Mouse (Mus musculus): ENCODE results near the gene Gm36079. TPM values are rescaled to one million over a fixed set of nuclear protein-coding genes. Genes with fewer than 3 reads are reported as not detected.
"Not testable (repeated sequence)": the region's sequence is repeated elsewhere in the genome, so short reads cannot be mapped to it uniquely, and the experiment has no call there.

Gene Gm36079
- total RNA-seq, 4 experiments from 2014 or later, result not detected

DNA sequence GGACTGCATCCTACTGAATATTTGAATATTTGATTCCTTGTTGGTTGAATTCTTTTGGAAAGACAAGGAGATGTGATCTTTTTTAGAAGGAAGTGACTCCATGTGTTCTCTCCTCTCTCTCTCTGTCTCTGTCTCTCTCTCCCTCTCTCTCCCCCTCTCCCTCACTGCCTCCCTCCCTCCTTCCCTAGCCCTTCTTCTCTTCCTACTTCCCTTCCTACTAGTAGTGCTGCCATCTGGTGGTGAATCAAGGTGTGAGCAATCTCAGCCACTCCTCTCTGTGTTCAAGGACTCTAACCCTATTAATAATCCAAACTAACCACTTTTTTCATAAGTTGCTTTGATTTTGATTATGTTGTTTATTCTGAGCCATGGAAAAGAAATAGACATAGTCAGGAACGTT is 5.3 kb downstream of the Gm36079 start:
- not testable (repeated sequence) for DNase-seq (ENCODE audit: low spot score in 2 of 2)

DNA sequence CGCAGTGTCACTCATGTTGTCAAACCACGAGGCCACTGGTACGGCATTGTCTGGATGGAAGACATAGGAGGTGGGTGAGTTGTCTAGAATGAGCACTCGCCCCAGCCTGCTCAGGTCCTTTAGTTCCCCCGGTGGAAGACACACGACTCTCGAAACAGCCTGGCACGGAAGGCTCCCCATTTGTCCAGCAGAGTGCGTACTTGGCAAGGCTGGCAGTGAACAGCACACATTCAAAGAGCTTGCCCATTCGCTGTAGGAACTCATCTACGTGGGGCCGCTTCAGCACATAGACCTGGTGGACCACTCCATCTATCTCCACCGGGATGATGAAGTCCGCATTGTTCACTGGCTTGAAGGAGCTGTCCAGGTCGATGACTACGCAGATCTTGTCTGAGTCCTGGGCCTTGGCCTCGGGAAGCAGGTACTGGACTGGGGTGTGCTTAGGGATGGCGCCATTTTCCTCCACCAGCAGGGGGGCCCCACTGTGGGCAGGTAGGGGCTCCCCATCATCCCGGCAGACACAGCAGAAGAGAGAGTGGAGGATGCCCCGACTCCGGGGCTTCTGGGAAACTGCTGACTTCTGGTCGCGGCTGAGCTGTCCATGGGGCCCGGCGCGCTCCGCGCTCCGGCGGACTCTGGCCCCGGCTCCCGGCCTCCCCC is 11.3 kb downstream of the Gm36079 start:
- DNase-seq (ENCODE audit: low spot score in 2 of 2), result not testable (repeated sequence)

DNA sequence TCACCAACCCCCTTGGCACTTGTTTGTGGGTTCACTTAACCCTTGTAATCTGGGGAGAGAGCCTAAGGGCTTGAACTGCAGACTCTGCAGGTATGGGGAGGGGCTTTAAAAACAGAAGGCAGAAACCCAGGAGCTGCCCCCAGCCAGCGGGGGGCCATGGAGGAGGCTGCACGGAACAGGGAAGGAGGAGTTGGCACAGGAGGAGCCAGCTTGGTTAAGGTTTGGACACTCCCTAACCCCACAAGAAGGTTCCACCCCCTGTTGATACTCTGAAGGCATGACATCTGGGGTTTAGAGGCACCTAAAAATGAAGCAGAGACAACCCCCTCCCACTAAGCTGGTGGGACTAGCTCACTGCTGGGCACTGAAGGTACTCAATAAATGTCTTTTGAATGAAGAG is 12.8 kb downstream of the Gm36079 start:
- not testable (repeated sequence) for DNase-seq (ENCODE audit: low spot score in 2 of 2)

DNA sequence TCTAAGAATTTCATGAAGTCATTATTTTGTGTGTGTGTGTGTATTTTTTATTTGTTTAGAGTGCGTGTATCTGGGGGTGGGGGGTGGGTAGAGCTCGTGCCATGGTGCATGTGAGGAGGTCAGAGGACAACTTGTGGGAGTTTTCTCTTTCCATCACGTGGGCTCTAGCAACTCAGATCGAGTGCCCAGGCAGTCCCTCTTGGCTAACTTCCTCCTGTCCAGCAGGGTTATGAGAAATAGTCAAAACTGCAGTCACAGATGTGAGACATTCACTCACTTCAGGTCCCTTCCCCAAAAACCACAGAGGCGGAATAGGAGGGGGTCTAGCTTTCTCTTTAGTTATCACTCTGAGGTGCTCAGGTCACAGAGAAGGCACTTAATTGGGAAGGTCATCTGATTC is 13.3 kb downstream of the Gm36079 start:
- not testable (repeated sequence) for DNase-seq (ENCODE audit: low spot score in 2 of 2)

DNA sequence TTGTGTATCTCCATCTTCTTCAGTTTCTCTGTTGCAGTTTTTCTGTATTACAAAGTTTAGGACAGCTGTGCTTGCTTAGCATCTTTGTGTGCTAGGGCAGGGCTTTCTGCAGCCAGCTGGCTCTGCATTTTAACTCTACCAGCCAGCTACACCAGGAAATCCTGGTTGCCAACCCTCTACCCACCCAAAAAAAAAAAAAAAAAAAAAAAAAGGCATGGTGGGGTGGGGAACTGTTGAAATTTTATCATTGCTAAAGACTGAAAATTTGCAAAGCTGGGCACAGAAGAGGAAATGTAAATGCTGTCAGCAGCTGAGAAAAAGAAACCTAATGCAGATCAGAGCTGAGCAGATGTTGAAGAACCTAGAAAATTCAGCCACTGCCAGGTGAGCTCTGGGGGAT is 16.7 kb downstream of the Gm36079 start:
- DNase-seq (ENCODE audit: low spot score in 2 of 2), result not testable (repeated sequence)

DNA sequence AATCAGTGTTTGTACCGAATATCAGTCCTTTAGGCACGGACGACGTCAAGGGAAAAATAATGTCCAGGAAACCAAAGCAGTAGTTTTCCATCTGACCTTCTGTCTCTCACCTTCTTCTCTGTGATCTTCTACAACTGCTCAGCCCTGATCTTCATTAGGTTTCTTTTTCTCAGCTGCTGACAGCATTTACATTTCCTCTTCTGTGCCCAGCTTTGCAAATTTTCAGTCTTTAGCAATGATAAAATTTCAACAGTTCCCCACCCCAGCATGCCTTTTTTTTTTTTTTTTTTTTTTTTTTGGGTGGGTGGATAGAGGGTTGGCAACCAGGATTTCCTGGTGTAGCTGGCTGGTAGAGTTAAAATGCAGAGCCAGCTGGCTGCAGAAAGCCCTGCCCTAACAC is 27.6 kb downstream of the Gm36079 start:
- DNase-seq (ENCODE audit: low spot score in 2 of 2), result not testable (repeated sequence)

DNA sequence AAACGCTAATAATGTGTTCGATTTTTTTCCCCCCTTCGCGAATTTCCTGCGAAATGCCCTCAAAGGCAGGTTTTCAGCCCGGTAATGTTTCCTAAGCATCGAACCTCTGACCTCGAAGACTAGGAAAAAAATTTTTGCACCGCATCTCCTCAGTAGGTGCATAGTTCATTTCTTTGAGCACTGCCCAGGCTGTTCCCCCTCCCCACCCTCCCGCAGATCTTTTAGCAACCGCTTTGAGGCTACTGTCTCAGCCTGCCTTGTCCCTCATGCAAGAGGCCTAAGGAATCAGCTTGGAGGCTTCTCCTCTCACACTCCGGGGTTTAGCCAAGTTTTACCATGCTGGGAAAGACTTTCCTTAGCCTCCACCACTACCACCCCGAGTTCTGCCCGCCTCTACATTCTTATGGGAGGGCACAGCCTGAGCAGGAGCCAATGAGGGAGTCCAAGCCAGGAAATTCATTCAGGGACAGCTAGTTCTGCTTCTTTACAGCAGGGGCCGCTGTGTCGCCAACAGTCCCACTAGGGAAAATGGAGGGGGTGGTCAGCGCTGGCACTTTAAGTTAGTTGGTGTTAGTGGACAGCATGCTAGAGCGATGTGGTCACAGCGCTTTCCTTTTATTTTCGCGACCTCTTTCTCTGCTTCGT is 28.2 kb downstream of the Gm36079 start:
- DNase-seq (ENCODE audit: low spot score in 2 of 2), result not testable (repeated sequence)

DNA sequence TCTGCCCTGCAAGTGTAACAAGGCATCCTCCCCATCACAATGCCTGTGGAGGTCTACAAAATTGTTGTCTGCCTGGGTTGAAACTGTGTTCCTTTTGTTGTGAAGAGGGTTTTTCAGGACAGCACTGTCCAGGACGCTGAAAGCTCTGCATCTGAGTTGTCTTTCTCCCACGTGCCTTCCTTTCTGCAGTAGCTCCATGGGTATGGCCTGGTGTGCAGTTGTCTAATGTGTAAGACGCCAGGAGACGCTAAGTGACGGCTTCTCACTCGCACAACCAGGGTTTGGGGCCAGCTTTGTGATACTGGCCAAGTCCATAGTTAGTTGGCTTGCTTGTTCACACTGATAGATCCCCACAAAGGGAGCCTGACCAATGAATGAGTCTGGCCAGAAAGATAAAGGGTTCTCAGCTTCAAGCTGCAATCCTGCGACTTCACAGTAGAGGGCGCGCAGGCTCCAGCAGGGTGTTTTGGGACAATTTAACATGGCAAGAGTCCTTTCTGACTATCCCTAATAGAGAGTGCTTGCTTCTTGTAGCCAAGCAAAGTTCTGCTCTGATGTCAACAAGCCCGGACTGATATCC is 34.8 kb downstream of the Gm36079 start:
- DNase-seq (ENCODE audit: low spot score in 2 of 2), result not testable (repeated sequence)

DNA sequence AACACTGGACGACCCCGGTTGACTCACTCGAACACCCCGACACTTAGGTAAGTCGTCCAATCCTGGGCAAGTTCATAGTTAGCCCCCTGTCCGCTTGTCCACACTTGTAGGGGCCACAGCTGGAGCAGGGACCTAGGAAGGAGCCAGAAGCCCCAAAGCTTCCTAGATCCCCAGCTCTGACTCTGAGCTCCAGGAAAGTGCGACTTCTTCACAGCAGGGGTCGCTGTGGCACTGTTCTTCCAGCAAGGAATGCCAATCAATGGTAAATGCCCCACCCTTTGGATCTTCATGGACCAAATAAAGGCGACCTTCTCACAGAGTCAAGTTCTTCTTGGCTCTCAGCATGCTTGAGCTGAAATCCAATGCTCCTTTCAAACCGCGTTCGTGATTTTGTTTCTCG is 35.5 kb downstream of the Gm36079 start:
- not testable (repeated sequence) for DNase-seq (ENCODE audit: low spot score in 2 of 2)

Other genes with a start within 250 kb of the Gm36079 start
- gene Zfp131, start 236.1 kb downstream of the Gm36079 start, total RNA-seq (2022), result 10 to 100 TPM; 19.8 to 24.7 (median 20.5) TPM
- gene AF067063, start 196.8 kb downstream of the Gm36079 start, total RNA-seq (2022), result not detected
- not detected for gene D13Ertd608e, start 191.0 kb downstream of the Gm36079 start, total RNA-seq (2022)
- not detected for gene Tcstv1, start 132.2 kb downstream of the Gm36079 start, total RNA-seq (2022)
- gene Gm21761, start 97.7 kb downstream of the Gm36079 start, total RNA-seq (2022), result not detected
- gene B020031M17Rik, start 76.2 kb downstream of the Gm36079 start, total RNA-seq (2022), result not detected
- under 1 TPM in 2 of 4 experiments, not detected in 2; 0.12 to 0.22 TPM for gene Gm21188, start 25.2 kb upstream of the Gm36079 start, total RNA-seq (2022)
- gene Gm20767, start 113.2 kb upstream of the Gm36079 start, total RNA-seq (2022), result not detected
- gene Gm21818, start 145.4 kb upstream of the Gm36079 start, total RNA-seq (2022), result not detected
- gene Gm21762, start 188.9 kb upstream of the Gm36079 start, total RNA-seq (2022), result not detected
- gene Gm21731, start 212.1 kb upstream of the Gm36079 start, total RNA-seq (2022), result not detected
- not detected for gene AF067061, start 236.1 kb upstream of the Gm36079 start, total RNA-seq (2022)

All from gastrocnemius, adult 8-10 months (tissue).